Mouse (Mus musculus) limb, embryonic 11.5 days (tissue): ENCODE data around the gene Gbp3. TPM values are rescaled to one million over a fixed set of nuclear protein-coding genes. Genes with fewer than 3 reads are reported as not detected.

ENCODE experiments used
- ATAC-seq: fragments of 200-750 bp; cut with Nextera tagmentation; 2 replicates; pipeline ENCODE4 v1.8.0; 2017; ENCODE audit warnings: low read depth; ENCODE audit not compliant: insufficient number of reproducible peaks, low FRiP score, low TSS enrichment
- DNase-seq: peaks from one replicate; pipeline ENCODE4 v3.0.0-alpha.2; 2015; ENCODE audit warnings: low spot score
- H3K27ac ChIP-seq: fragments of 300-500 bp; sonication (generic); replicated peaks from 2 replicates; pipeline ENCODE4 v1.5.1; 2014; ENCODE audit warnings: low read depth, mild to moderate bottlenecking, low read length
- H3K27me3 ChIP-seq: fragments of 300-500 bp; sonication (generic); 2 replicates; pipeline ENCODE4 v1.6.1; 2014; ENCODE audit warnings: mild to moderate bottlenecking, low read length, mixed read lengths; ENCODE audit not compliant: control insufficient read depth, insufficient read depth
- H3K36me3 ChIP-seq: fragments of 300-500 bp; sonication (generic); 2 replicates; pipeline ENCODE4 v1.6.1; 2014; ENCODE audit warnings: mild to moderate bottlenecking, low read length, moderate library complexity, mixed read lengths; ENCODE audit not compliant: control insufficient read depth, insufficient read depth
- H3K4me1 ChIP-seq: fragments of 300-500 bp; sonication (generic); 2 replicates; pipeline ENCODE4 v1.6.1; 2014; ENCODE audit warnings: low read length, mixed read lengths; ENCODE audit not compliant: control insufficient read depth, insufficient read depth
- H3K4me2 ChIP-seq: fragments of 300-500 bp; sonication (generic); 2 replicates; pipeline ENCODE4 v1.6.1; 2014; ENCODE audit warnings: low read depth, mild to moderate bottlenecking, moderate library complexity; ENCODE audit not compliant: severe bottlenecking
- H3K4me3 ChIP-seq: fragments of 300-500 bp; sonication (generic); 2 replicates; pipeline ENCODE4 v1.5.1; 2014; ENCODE audit warnings: low read depth, low read length
- H3K9ac ChIP-seq: fragments of 300-500 bp; sonication (generic); 2 replicates; pipeline ENCODE4 v1.6.1; 2014; ENCODE audit warnings: mild to moderate bottlenecking, low read length
- H3K9me3 ChIP-seq: fragments of 300-500 bp; sonication (generic); 2 replicates; pipeline ENCODE4 v1.6.1; 2016; ENCODE audit warnings: low read length; ENCODE audit not compliant: control insufficient read depth
- WGBS: fragments of 180-500 bp; shearing (Covaris S2); extraction: QIAGEN DNeasy Blood & Tissue Kit; methylation state at CpG from one replicate; pipeline ENCODE4 v1.1.7; 2014; 5-methylcytosine and 5-hydroxymethylcytosine counted together
- polyA plus RNA-seq: library from polyadenylated mRNA; unstranded; fragments of >200 nt; fragmentation: Nextera tagmentation; extraction: Ambion mirVana; gene quantifications from 2 replicates; pipeline ENCODE4 v1.2.1, GENCODE M21; 2014

Gene Gbp3
- polyA plus RNA-seq, 1 experiment from 2014 or later = 0.23 TPM

DNA sequence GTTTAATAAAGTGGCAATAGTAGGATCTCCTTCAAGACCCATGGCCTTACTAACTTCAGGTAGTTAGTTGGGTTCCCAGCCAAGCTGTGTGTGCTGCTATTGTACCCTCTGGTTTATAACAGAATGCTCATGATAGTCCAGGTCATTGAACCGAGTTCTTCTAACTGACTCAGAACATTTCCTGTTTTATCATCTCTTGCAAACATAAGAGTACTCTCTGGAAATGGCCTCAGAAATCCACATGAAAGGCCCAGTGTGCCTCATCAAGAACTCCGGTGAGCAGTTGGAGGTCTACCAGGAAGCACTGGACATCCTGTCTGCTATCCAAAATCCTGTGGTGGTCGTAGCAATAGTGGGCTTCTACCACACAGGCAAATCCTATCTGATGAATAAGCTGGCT lies 38.1 kb downstream of the Gbp3 start:
- Histone ChIP-seq H3K4me1 (no peaks in the 10 kb centered on the region), H3K9ac (no peak overlapping the region), H3K27ac (no peak overlapping the region), H3K9me3 (no peaks in the 10 kb centered on the region), H3K4me2 (no peak overlapping the region), H3K36me3 (no peaks in the 10 kb centered on the region), H3K4me3 (no peak overlapping the region), H3K27me3 (no peaks in the 10 kb centered on the region)
- whole genome bisulfite sequencing = 83% methylated on average over 3 of the region's 3 CpGs
- DNase-seq (no peak), ATAC-seq (no peak)

DNA sequence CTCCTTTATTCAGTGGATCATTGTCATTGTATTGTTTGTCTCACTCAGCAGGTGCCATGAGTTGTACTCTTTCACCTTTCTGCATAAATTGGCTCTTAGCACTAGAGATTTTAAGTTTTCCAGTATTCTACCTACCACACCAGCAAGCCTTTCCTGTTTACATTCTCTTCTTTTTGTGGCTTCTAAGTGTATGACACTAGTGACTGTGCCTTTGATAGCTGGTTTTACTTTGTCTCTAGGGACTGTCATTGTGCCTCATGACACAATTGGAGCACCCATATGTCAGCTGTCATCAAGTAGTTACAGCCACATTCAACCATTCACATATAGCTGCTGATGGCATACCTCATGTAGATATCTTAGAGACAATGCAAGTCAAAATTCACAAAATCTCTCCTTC lies 41.8 kb downstream of the Gbp3 start:
- DNase-seq (no peak), ATAC-seq (no peak)
- Histone ChIP-seq H3K36me3 (no peaks in the 10 kb centered on the region), H3K4me1 (no peaks in the 10 kb centered on the region), H3K9me3 (no peaks in the 10 kb centered on the region), H3K27me3 (no peaks in the 10 kb centered on the region), H3K4me2 (no peak overlapping the region), H3K4me3 (no peak overlapping the region), H3K27ac (no peak overlapping the region), H3K9ac (no peak overlapping the region)

- no peak overlapping the region for H3K4me2 ChIP-seq
- H3K27me3 ChIP-seq = no peaks in the 10 kb centered on the region
- H3K36me3 ChIP-seq = no peaks in the 10 kb centered on the region
- H3K4me1 ChIP-seq = no peaks in the 10 kb centered on the region
- no peak overlapping the region for H3K4me3 ChIP-seq
- H3K27ac ChIP-seq = no peak overlapping the region
- no peak for DNase-seq
- H3K9ac ChIP-seq = no peak overlapping the region
- 88% methylated on average over 3 of the region's 3 CpGs for WGBS
- ATAC-seq = no peak
- H3K9me3 ChIP-seq = no peaks in the 10 kb centered on the region
Measured at GRCm38 (mm10) chr3:142618658-142619057, 58.8 kb downstream of the Gbp3 start.

DNA sequence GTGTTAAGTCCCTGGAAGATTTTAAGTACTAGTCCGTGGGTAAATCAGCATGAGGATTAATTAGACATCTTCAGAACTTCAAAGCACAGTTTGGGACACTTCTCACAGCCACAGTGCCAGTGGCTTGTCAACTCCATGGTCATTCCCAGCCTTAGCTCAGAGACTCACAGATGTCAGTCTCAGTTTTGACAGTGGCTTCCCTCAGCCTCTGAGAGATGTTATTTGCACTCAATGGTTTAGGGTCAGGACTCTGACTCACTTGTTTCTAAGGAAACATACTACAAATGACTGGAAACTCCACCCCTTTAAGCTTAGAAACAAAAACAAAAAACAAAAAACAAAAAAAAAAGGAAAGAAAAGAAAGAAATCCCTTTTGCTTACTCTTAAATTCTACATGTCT lies 59.8 kb downstream of the Gbp3 start:
- no peak overlapping the region for H3K27ac ChIP-seq
- ATAC-seq (no peak), DNase-seq (no peak)
- no peak overlapping the region for H3K9ac ChIP-seq
- H3K27me3 ChIP-seq = no peaks in the 10 kb centered on the region
- no peaks in the 10 kb centered on the region for H3K36me3 ChIP-seq
- no peaks in the 10 kb centered on the region for H3K4me1 ChIP-seq
- H3K4me2 ChIP-seq = no peak overlapping the region
- no peaks in the 10 kb centered on the region for H3K9me3 ChIP-seq
- H3K4me3 ChIP-seq = no peak overlapping the region
- WGBS = 44% methylated on average over 1 of the region's 1 CpGs

DNA sequence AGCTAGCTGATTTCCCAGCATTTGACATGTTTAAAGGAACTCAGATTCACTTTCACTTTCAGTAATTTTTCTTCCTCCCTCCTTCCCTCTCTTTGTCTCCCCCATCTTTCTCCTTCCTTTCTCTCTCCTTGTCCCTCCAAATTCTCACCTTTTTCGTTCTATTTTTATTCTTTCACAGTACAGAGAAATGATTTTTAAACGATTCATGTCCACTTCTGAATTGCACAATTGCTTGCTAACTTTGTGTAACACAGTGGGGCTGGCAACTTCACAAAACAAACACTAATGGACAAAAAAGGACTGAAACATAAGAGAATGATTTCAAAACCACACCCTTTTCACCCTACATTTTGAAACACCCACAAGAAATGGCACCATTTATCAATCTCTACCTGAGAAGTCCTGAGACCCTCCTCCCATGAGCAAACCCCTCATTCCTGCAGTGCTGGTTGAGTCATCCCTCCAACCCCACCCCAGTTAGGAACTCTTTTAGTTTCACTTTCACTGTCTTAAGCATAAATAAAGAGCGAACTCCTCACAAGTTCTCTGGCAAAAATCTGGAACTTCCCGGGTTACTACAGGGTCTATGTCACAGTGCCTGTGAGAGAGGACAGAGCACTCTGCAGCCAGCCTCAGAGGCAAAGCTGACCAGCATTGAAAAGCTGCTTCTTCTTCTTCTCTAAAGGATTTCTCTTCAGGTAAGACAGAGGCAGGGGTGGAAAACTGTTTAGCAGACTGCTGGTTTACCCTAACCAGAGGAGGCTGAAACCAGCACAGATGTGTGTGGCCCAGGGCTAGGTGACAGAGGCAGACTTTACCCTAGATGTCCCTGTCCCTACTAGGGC lies 60.5 kb downstream of the Gbp3 start, which contains the start of gene Gbp2:
Gene Gbp2, plus strand, starts transcription at position 492 of the 845 bp plus-strand sequence.
- no peaks in the 10 kb centered on the region for H3K9me3 ChIP-seq

DNA sequence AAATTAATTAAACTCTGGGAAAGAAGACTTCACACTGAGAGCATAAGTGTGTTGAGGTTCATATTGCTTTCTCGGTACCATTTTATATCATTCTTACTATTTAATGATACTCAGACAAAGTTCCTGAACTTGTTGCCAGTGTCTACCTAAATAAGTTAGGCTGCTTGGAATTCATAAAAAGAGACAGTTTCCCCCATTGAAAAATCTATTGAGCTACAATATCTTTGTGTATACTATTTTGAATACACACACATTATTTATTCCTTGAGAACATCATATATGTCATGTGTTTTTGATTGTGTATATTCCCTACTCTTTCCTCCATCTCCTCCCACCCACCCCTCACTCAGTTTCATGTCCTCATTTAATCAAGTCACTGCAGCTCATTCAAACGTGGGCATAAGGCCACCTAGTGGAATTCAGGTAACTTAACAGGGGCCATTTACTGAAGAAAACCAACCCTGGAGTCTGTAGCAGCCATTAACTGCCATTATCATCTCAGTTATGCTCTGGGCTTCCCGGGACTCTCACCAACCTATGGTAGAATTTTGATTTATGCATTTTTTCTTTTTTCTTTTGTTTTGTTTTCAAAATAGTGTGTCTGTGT lies 61.2 kb downstream of the Gbp3 start:
- 49% methylated on average over 3 of the region's 3 CpGs for WGBS
- H3K4me3 ChIP-seq = no peak overlapping the region
- DNase-seq = no peak
- no peak overlapping the region for H3K9ac ChIP-seq
- no peak for ATAC-seq
- H3K36me3 ChIP-seq = no peaks in the 10 kb centered on the region
- H3K27ac ChIP-seq = no peak overlapping the region
- H3K4me1 ChIP-seq = no peaks in the 10 kb centered on the region
- H3K27me3 ChIP-seq = no peaks in the 10 kb centered on the region
- no peaks in the 10 kb centered on the region for H3K9me3 ChIP-seq
- H3K4me2 ChIP-seq = no peak overlapping the region

More for the DNA sequence above, 60.5 kb downstream of the Gbp3 start, which contains the start of gene Gbp2:
- no peak within 1 kb of the TSS for H3K4me2 ChIP-seq
- DNase-seq = no peak
- 75% methylated on average over 4 of the region's 4 CpGs for WGBS
- no peak within 1 kb of the TSS for H3K27ac ChIP-seq
- no peaks in the 10 kb centered on the region for H3K4me1 ChIP-seq
- no peak for ATAC-seq
- H3K36me3 ChIP-seq = no peaks in the 10 kb centered on the region
- no peak within 1 kb of the TSS for H3K9ac ChIP-seq
- H3K4me3 ChIP-seq = no peak within 1 kb of the TSS
- no peaks in the 10 kb centered on the region for H3K27me3 ChIP-seq

Other genes starting within 250 kb of the Gbp3 start
- gene Pdlim5, start 164.3 kb upstream of the Gbp3 start, polyA plus RNA-seq = 15.3 and 15.6 TPM in 2 replicates
- not detected in 2 replicates for gene Gbp5, start 66.0 kb upstream of the Gbp3 start, polyA plus RNA-seq
- gene Gbp7, start 29.7 kb upstream of the Gbp3 start, polyA plus RNA-seq = 1.9 TPM in 2 replicates
- not detected in 2 replicates for gene Gbp2b, start 34.8 kb downstream of the Gbp3 start, polyA plus RNA-seq
- 0.19 TPM in 1 of 2 replicates, not detected in the other for gene Gbp2, start 60.6 kb downstream of the Gbp3 start, polyA plus RNA-seq
- 12.0 and 13.5 TPM in 2 replicates for gene Kyat3, start 141.0 kb downstream of the Gbp3 start, polyA plus RNA-seq
- gene Gtf2b, start 205.0 kb downstream of the Gbp3 start, polyA plus RNA-seq = 97.4 and 101 TPM in 2 replicates